Mouse (Mus musculus): ENCODE results near the gene Gm3238. TPM values are rescaled to one million over a fixed set of nuclear protein-coding genes. Genes with fewer than 3 reads are reported as not detected.
"Not testable (repeated sequence)": the region's sequence is repeated elsewhere in the genome, so short reads cannot be mapped to it uniquely, and the experiment has no call there.

Gene Gm3238
- total RNA-seq (2021) (not detected), polyA plus RNA-seq (2012; rRNA removed) (not detected in 2 replicates)
- long read RNA-seq = 0 reads

GRCm38 (mm10) chr10:77771225-77771624, at the start of gene Gm3238:
TSS of gene Gm3238 (minus strand) at chr10:77771325.
- not testable (repeated sequence) for DNase-seq

DNA sequence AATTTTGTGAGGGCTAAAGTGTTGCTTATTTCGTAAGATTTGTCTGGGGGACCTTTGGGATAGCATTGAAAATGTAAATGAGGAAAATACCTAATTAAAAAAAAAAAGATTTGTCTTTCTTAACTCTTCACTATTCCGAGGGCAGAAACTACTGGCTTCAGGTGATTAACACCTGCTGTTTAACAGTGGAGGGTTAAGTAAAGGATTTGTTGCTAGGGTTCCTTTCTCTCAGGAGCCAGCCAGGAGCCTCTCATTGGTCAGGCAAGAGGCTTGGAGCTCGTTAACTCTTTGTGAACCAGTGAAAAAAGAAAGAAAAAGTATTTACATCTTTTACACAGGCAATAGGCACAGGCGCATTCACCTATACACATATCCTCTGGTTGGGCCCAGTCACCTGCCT, 48.1 kb upstream of the Gm3238 start:
- no peak for DNase-seq

DNA sequence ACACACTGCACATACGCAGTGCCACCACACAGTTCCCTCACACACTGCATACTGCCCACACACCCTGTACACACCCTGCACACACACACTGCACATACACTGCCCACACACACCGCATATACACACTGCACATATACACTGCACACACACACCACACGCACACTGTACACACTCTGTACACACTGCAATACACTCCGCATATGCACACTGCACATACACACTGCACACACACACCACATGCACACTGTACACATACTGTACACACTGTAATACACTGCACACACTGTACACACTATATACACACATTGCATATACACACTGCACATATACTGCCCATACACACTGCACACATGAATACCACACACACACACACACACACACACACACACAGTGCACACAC, 47.4 kb upstream of the Gm3238 start:
- no peak for DNase-seq

GRCm38 (mm10) chr10:77815514-77815913, 44.4 kb upstream of the Gm3238 start:
- DNase-seq = no peak

DNA sequence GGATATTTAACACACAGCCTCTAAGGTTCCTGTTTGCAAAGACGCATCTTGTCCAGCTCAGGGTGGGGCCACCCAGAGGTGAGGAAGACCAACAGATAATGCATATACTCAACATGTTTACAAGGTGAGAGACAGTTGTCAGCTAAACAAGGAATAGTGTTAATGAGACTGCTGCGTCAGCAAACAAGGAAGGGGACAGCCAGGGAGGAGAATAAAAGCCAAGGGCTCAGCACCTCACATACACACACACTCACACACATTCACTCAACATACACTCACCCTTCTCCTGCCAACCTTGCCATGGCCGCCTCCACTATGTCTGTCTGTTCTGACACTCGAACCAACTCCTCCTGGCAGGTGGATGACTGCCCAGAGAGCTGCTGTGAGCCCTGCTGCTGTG, 43.3 kb upstream of the Gm3238 start, which contains the start of gene Gm2696:
Gene Gm2696, plus strand, starts transcription at position 301 of the 400 bp plus-strand sequence.
- no peak for DNase-seq

DNA sequence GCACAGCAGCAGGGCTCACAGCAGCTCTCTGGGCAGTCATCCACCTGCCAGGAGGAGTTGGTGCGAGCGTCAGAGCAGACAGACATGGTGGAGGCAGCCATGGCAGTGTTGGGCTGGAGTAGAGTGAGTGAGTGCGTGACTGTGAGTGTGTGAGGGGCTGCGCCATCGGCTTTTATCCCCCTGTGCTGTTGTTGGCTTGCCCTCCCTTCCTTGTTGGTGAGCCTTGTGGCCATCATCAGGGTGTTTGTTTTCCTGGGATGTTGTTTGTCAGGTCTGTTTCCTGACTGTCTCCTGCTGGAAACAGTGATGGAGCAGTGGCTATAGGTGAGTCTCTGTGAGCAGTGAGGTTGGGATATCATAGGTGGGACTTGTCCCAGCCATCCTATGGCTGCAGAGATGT, 40.6 kb upstream of the Gm3238 start, which contains the start of gene Gm9507:
Gene Gm9507, minus strand, starts transcription at position 101 of the 400 bp plus-strand sequence.
- no peak for DNase-seq

- DNase-seq = no peak
Observed at GRCm38 (mm10) chr10:77804095-77804494, 33.0 kb upstream of the Gm3238 start.

DNA sequence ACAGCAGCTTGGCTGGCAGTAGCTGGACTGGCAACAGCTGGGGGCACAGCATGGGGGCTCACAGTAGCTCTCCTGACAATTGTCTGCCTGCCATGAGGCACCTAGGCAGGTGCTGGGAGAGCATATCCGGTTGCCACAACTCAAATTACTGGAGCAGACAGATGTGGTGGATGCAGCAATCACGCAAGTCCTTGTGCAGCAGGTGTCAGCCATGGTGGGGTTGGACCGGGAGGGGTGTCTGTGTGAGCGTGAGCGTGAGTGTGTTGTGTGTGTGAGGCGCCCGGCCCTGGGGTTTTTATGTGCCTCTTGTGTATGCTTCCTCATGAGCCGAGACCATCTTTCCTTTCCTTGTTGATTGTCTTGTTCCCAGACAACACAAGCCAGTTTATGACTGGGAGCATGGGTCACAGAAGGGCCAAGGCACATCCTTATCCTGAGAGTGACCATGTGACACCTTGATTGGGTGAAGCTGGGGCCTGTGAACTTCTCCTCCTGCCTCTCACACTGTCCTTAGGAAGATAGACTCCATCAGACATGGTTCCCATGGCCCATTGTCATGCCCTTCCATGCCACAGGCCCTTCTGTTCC, 27.9 kb upstream of the Gm3238 start, which contains the start of gene Gm19668:
Gene Gm19668, minus strand, starts transcription at position 213 of the 588 bp plus-strand sequence.
- DNase-seq = no peak

DNA sequence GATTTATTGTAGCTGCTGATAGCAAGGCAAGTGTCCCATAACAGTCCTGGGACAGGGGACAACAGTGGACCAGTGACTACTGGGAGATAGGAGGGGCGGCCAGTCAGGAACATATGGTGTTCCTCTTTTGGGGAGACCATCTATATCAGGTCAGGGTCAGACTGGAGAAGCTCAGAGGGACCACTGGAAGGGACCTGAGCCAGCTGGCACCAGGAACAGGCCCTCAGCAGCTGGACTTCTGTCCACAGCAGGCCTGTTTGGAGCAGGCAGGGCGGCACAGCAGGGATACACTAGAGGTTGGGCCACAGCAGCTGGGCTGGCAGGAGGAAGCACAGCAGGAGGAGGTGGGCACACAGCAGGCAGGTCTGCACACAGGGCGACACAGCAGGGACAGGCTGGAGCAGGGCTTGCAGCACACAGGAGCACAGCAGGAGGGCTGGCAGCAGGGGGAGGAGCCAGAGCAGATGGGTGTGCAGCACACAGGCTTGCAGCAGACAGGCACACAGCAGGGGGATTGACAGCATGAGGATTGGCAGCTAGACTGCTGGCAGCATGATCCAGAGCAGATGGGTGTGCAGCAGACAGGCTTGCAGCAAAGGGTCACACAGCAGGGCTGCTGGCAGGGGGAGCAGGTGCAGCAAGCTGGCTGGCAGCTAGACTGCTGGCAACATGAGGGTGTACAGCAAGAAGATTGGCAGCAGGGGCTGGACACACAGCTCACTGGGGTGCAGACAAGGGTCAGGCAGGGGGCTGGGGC, 27.2 kb upstream of the Gm3238 start:
- not testable (repeated sequence) for DNase-seq

DNA sequence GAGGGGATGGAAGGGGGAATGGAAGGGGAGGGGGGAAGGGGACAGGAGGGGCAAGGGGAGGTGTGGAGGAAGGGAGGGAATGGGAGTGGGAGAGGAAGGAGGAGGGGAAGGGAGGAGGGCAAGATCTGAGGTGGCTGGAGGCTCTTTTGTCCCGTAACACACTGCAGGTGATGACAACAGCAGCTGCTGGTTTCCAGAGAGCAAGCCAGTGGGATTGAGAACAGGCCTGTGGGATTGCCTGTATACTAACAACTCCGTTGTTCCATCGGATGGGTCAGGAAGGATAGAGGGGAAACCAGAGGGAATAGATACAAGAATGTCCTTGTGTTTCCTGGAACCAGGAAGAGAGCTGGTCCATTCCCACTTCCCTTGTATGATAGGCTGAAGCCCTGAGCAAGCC, 26.6 kb upstream of the Gm3238 start:
- DNase-seq = no peak

DNA sequence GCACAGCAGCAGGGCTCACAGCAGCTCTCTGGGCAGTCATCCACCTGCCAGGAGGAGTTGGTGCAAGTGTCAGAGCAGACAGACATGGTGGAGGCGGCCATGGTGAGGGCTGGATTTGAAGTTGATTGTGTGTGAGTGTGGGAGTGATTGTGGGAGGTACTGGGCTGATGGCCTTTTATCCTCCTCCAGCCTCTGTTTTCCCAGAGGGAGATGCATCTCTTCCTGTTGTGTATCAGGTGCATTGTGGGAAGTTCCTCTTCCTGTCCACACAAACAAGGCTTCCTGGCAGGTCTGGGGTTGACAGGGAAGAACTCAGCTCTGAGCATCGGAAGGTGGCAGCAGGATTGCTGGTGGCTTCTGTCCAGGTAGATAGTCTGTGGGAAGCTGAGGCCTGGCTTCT, 23.9 kb upstream of the Gm3238 start, which contains the start of gene Gm9639:
Gene Gm9639, minus strand, starts transcription at position 101 of the 400 bp plus-strand sequence.
- DNase-seq = no peak

- no peak for DNase-seq
Observed at GRCm38 (mm10) chr10:77788621-77789020, 17.5 kb upstream of the Gm3238 start.

DNA sequence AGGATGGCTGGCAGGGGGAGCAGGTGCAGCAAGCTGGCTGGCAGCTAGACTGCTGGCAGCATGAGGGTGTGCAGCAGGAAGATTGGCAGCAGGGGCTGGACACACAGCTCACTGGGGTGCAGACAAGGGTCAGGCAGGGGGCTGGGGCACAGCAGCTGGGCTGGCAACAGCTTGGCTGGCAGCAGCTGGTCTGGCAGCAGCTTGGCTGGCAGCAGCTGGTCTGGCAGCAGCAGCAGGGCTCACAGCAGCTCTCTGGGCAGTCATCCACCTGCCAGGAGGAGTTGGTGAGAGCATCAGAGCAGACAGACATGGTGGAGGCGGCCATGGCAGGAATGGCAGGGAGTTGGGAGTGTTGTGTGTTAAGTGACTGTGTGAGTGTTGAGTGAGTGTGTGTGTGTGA, 16.8 kb upstream of the Gm3238 start, which contains the start of gene Gm7137:
Gene Gm7137, minus strand, starts transcription at position 325 of the 400 bp plus-strand sequence.
- not testable (repeated sequence) for DNase-seq

GRCm38 (mm10) chr10:77783396-77783795, 12.3 kb upstream of the Gm3238 start:
- not testable (repeated sequence) for DNase-seq

DNA sequence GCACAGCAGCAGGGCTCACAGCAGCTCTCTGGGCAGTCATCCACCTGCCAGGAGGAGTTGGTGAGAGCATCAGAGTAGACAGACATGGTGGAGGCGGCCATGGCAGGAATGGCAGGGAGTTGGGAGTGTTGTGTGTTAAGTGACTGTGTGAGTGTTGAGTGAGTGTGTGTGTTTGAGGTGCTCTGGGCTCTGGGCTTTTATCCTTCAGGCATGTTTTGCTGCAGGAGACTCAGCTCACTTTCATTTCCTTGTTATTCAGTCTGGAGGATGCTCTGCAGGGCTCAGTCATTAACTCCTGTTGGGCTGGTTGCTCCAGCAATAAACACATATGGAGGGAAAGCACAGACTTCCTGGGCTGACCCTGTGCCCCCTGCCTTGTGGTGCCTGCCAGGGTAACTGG, 11.3 kb upstream of the Gm3238 start, which contains the start of gene Gm3250:
Gene Gm3250, minus strand, starts transcription at position 101 of the 400 bp plus-strand sequence.
- not testable (repeated sequence) for DNase-seq

DNA sequence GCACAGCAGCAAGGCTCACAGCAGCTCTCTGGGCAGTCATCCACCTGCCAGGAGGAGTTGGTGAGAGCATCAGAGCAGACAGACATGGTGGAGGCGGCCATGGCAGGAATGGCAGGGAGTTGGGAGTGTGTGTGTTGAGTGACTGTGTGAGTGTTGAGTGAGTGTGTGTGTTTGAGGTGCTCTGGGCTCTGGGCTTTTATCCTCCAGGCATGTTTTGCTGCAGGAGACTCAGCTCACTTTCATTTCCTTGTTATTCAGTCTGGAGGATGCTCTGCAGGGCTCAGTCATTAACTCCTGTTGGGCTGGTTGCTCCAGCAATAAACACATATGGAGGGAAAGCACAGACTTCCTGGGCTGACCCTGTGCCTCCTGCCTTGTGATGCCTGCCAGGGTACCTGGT, 5.7 kb upstream of the Gm3238 start, which contains the start of gene Gm7138:
Gene Gm7138, minus strand, starts transcription at position 101 of the 400 bp plus-strand sequence.
- DNase-seq = not testable (repeated sequence)

DNA sequence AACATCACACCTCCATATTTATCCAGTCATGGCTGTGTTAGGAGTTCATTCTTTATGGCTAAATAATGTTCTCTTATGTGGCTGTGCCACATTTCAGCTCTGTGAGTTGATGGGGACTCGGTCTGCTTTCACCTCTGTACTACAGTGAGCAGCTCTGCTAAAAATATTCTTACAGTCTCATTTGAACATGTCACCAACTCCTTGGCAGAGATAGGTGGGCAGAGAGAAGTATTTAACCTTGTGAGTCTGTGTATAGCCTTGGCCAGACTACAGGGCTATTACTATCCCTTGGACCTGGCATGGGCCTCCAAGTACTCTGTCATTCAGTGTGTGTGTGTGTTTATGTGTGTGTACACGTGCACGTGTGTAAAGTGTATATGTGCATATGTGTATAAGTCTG, 1.0 kb upstream of the Gm3238 start:
- DNase-seq = not testable (repeated sequence)

DNA sequence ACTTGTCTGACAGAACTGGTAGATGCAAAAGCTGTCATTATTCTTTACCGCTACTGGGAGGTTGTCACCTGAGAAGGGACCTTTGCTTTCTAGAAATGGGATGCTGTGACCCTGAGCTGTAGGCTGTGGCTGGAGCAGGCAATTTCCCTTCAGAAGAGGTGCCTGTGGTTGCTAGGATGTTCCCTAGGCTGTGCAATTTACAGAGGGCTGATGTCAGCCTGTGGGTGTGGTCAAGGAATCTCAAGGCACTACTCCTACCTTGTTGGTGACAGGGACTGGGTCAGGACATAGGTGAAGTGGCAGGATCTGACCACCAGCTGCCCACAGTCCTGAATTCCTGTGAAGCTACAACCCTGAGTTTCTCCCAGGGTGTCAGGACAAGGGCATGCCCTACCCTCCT, 1.4 kb downstream of the Gm3238 start:
- no peak for DNase-seq

DNA sequence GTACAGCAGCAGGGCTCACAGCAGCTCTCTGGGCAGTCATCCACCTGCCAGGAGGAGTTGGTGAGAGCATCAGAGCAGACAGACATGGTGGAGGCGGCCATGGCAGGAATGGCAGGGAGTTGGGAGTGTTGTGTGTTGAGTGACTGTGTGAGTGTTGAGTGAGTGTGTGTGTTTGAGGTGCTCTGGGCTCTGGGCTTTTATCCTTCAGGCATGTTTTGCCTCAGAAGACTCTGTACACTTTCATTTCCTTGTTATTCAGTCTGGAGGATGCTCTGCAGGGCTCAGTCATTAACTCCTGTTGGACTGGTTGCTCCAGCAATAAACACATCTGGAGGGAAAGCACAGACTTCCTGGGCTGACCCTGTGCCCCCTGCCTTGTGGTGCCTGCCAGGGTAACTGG, 11.5 kb downstream of the Gm3238 start, which contains the start of gene Gm3233:
Gene Gm3233, minus strand, starts transcription at position 101 of the 400 bp plus-strand sequence.
- DNase-seq = not testable (repeated sequence)

- DNase-seq = no peak
Observed at GRCm38 (mm10) chr10:77753448-77753847, 17.7 kb downstream of the Gm3238 start.

DNA sequence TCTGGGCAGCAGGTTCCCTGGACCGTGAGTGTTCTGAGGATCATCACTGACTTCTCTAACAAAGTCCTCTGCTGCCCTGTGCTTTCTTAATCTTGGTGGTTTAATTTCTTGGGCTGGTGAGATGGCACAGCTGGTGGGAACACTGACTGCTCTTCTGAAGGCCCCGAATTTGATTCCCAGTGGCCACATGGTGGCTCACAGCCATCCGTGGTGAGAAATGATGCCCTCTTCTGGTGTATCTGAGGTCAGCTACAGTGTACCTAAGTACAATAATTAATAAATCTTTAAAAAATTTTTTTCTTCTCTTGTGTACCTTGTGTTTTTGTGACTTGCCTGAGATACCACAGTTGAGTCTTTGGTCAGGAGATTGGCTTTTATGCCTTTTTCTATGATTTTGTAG, 18.8 kb downstream of the Gm3238 start:
- not testable (repeated sequence) for DNase-seq

DNA sequence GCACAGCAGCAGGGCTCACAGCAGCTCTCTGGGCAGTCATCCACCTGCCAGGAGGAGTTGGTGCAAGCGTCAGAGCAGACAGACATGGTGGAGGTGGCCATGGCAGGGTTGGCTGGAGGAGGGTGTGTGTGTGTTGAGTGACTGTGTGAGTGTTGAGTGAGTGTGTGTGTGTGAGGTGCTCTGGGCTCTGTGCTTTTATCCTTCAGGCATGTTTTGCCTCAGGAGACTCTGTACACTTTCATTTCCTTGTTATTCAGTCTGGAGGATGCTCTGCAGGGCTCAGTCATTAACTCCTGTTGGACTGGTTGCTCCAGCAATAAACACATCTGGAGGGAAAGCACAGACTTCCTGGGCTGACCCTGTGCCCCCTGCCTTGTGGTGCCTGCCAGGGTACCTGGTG, 19.9 kb downstream of the Gm3238 start, which contains the start of gene Gm9736:
Gene Gm9736, minus strand, starts transcription at position 101 of the 400 bp plus-strand sequence.
- DNase-seq = not testable (repeated sequence)

- not testable (repeated sequence) for DNase-seq
Observed at GRCm38 (mm10) chr10:77750686-77751085, 20.4 kb downstream of the Gm3238 start.
